Mouse (Mus musculus) brain, embryonic 14.5 days (tissue): Measurements from ENCODE around the gene Rpl24. TPM values are rescaled to one million over a fixed set of nuclear protein-coding genes. Genes with fewer than 3 reads are reported as not detected.
"Not testable (repeated sequence)": the region's sequence is repeated elsewhere in the genome, so short reads cannot be mapped to it uniquely, and the experiment has no call there.

Experiments
- DNase-seq: peaks from one replicate; pipeline ENCODE4 v3.0.0-alpha.2; 2011; ENCODE audit warnings: low read depth
- CTCF ChIP-seq: fragments of 200-500 bp; IDR thresholded peaks from 2 replicates; pipeline ENCODE4 v1.5.1; 2012; ENCODE audit warnings: inconsistent platforms, mild to moderate bottlenecking, moderate library complexity, borderline replicate concordance; ENCODE audit not compliant: insufficient read depth, insufficient read length; ENCODE audit errors: extremely low read depth
- POLR2A ChIP-seq: fragments of 200-500 bp; IDR thresholded peaks from 2 replicates; pipeline ENCODE4 v1.6.1; 2012; ENCODE audit warnings: mild to moderate bottlenecking, inconsistent platforms, borderline replicate concordance; ENCODE audit not compliant: poor library complexity, insufficient read depth, insufficient read length, severe bottlenecking; ENCODE audit errors: extremely low read depth
- polyA plus RNA-seq: library from polyadenylated mRNA; depleted of rRNA; stranded (reverse); fragments of >200 nt; gene quantifications from 2 replicates; pipeline ENCODE4 v1.2.3, GENCODE M21; 2012

Rpl24 gene
- polyA plus RNA-seq, 1 experiment = 561 TPM

DNA sequence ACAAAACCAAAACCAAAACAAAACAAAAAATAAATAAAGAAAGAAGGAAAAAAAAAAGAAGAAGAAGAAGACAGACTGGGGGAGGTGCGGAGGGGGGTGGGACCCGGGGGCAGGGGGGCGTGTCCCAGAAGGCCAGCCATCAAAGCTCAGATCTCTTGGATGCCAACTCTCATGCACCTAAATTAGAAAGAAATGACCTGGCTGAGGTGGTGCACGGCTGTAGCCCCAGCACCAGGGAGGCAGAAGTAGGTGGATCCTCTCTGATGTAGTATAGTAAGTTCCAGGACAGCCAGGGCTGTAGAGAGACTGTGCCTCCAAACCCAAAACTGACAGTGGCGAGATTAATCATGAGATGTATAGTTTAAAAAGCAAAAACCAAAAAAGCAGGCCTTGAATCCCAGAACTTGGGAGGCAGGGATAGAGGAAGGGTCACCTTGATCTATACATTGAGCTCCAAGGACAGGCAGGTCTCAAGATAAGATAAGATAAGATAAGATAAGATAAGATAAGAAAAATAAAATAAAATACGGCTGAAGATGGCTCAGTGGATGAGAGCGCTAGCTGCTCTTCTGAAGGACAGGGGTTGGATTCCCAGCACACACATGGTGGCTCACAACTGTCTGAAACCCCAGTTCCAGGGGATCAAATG lies 14.3 kb upstream of the Rpl24 start:
- DNase-seq = no peak
- TF ChIP-seq CTCF = no peak
- TF ChIP-seq POLR2A = no peak

DNA sequence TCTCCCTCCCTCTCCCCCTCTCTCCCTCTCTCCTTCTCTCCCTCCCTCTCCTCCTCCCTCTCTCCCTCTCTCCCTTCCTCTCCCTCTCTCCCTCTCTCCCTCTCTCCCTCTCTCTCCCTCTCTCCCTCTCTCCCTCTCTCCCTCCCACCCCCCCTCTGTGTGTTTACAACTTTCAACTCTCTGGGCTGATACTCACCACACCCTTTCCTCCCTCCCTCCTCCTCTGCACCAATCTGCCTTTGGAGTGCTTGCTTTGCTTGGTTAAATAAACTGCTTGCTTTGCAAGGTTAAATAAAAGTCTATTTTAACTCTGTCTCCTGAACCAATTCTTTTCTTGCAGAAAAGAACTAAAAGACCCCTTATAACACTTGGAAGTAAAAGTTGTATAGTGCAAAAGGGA lies 13.3 kb upstream of the Rpl24 start:
- TF ChIP-seq CTCF (no peak), POLR2A (no peak)
- no peak for DNase-seq

DNA sequence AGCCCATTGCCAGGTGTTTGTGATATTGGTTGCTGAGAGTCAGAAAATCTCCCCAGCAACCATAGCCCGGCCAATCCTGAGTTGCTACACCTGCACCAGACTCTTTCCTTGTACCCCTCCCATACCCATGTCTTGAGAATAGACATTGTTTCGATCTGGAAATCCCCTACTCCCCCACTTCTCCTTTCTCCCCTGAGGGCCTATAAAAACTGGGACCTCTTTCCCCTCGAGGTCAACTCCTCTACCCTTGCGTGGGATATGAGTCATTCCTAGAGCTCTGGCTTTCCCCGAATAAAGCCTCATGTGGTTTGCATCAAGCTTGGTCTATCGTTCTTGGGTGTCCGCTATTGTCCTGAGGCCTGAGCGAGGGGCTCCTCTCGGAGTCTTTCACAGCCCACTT lies 11.9 kb upstream of the Rpl24 start:
- DNase-seq = not testable (repeated sequence)

DNA sequence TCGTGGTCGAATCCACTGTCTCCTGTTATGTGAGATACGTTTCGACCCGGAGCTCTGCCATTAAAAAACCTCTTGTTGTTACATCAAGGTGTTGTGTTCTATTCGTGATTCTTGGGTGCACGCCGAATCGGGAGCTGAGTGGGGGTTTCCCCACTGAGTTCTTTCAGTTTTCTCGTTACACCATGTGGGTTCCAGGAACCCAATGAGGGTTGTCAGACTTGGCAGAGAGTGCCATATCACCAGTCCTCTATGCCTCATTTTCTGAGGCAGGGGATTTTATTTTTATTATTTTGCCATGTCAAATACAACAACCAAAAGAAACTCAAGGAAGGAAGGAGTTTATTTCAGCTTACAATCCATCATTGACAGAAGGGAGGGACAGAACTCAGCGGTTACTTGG lies 3.0 kb upstream of the Rpl24 start:
- not testable (repeated sequence) for DNase-seq

DNA sequence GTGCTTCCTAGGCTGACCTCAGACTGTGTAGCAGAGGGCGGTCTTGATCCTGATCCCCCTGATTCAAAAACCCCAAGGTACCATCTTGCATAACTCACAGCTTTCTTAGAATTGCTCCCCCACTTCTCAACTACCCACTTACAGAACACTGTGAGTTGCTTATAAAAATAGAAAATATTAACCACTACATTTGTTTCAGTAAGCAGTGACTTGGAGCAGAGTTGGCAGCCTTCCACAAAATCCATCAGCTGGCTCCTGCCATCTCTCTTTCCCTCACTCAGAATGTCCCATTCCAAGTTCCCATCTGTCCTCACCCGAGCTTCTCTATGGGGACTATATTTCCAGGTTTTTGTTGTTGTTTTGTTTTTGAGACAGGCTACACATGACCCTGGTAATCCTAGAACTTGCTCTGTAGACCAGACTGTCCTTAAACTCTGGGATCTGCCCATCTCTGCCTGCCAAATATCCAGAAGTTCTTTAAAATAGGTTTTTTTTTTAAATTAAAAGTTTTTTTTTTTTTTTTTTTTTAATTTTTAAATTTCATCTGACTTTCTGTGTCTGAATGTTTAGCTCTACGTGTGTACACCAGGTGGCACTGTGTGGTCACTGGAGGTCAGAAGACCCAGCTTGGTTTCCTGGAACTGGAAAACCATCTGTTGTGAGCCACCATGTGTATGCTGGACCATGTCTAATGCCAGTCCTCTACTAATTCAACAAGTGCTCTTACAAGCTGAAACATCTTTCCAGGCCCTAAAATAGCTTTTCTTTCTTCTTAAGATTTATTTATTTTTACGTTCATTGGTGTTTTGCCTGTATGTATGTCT lies 1.7 kb upstream of the Rpl24 start:
- TF ChIP-seq CTCF (peak; percentile 39; the same call in 1 of the 2 replicates), POLR2A (no peak)
- DNase-seq = peak; percentile 55

DNA sequence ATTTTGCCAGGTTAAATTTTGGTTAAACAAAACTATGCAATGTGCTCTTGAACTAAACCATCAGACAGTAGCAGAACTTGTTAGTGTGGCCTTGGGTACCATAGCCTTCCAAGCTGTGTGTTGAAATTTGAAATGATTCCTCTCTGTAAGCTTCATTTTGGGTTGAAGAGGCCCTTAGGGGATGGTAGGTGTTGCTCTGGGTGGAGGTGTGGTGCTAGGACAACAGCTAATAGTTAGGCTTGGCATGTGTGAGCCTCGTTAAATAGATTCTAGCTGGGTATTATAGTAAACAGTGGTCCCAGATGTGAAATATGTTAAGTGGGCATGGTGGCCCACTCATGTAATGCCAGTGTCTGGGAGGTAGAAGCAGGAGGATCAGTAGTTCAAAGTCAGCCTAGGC lies 1.1 kb downstream of the Rpl24 start:
- no peak for DNase-seq
- TF ChIP-seq POLR2A = no peak
- TF ChIP-seq CTCF = no peak

DNA sequence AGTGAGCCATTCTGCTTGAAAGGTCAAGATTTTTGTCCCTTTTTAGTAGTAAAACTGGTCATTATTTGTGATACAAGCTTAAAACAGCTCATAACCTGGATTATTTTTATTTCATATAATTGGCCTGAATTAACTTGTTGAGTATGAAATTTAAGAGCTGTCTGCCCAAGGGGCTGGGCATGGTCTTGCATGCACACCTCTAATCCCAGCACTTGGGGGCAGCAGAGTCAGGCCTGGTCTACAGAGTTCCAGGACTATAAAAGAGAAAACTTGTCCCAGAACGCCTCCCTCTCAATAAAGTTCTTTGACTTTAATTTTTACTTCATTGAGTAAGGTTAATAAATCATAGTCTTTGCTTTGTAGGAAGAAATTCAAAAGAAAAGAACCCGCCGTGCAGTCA lies 3.1 kb downstream of the Rpl24 start:
- peak; percentile 70 for DNase-seq
- no peak for TF ChIP-seq POLR2A
- peak; percentile 69; the same call in 1 of the 2 replicates for TF ChIP-seq CTCF

DNA sequence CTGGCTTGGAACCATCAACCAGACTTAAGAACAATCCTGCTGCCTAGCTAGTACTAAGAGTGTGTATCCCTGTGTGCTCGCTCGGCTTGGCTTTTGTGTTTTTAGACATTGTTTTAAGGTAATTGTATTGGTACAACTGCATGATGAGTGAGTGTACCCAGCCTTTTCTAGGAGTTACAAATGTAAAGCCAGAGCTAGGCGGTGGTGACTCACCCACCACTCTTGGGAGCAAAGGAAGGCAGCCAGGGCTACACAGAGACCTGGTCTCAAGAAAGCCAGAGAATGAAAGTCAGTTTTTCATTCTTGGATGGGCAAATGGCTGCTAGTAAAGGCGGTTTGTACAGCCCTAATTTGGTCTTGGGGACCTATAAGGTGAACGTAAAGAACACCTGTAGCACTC lies 4.3 kb downstream of the Rpl24 start:
- DNase-seq = no peak
- TF ChIP-seq CTCF (no peak), POLR2A (no peak)

DNA sequence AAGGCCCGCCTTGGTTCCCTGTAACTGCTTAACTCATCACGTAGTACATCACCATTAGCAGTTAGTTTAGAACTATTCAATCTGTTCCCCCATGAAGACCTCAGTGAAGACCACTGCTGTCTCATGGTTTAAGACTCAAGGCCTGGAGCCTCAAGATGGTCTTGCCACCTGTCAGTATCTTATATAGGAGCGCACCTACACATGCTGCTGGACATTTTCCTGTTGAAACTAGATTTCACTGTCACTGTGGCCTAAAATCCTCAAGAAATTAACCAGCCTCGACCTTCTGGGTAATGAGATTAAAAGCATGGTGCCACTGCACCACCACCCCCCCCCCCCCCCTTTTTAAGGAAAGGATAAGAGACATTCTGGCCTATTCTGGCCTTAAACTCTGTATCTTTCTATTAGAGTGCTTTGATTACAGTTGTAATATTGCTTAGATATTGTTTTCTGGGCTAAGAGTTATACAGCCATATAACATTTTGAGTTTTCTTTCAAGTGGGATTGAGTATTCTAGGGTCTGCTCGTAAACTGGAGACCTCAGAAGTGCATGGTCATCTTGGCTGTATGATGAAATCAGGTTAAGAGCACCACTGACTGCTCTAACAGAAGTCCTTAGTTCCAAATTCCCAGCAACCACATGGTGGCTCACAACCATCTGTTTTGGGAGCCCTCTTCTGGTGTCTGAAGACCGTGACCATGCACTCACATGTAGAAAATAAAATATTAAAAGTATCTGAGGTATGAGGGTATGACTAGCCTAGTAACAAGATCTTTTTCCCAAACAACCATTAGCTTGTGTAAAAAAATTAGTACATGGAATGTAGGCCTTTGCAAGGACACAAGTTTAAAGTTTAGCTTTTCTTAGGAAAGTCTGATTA lies 5.9 kb downstream of the Rpl24 start:
- no peak for TF ChIP-seq CTCF
- peak; percentile 4 for DNase-seq

DNA sequence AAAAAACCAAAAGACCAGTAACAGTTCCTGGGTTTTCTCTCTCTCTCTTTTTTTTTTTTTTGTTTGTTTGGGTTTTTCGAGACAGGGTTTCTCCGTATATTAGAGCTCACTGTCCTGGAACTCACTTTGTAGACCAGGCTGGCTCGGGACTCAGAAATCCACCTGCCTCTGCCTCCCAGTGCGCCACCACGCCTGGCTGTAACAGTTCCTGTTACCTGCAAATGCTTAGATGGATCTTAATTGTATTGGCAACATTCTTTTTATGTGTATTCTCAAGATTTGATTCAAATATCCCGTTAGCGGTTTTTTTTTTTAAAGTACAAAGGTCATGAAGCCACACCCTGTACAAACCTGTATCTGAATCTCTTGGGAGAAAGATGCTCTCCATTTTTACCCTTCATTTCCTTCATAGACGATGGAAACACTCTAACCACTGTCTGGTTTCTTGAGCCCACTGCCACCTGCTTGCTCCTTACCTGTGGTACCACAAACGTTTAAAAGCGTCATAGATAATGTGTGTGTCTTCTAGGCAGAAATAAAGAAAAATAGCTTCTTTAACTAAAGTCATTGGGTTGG lies 6.6 kb downstream of the Rpl24 start:
- no peak for DNase-seq
- TF ChIP-seq CTCF = no peak

DNA sequence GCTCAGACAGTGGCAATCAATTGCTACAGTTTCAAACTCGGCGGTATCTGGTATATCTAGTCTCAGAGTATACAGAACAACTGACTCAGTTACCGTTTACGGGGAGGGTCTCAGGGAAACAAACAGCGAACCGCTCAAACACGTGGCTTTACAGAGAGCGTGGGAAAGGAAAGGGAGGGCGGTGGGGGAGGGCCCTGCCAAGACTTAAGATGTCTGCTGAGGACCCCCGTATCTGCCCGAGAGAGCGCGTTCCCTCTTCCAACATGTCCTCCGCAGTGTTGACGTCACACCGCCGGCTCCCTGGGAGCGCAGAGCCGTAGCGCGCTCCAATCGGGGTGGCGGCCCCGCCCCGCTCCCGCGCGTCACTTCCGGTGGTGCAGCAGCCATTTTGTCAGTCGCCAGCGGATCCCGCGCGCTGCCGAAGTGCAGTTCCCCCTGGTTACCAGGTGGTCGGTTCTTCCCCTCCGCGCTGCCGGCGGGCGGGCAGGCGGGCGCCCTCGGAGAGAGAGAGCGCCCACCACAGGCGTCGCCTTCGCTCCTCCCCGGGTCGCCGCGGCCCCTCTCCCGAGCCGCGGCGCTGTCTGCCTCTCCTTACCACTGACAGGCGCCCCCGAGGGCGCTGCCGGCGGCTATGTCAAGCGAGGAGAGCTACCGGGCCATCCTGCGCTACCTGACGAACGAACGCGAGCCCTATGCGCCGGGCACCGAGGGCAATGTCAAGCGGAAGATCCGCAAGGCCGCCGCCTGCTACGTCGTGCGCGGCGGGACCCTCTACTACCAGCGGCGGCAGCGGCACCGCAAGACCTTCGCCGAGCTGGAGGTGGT lies 7.6 kb downstream of the Rpl24 start, which contains the start of gene Zbtb11:
Zbtb11 (plus strand) TSS at position 453 of the 825 bp plus-strand sequence.
- DNase-seq = peak; percentile 100
- peak; percentile 77; the same call in 1 of the 2 replicates for TF ChIP-seq POLR2A
- TF ChIP-seq CTCF = no peak
